Mouse (Mus musculus) lung, postnatal 36 days (tissue): ENCODE data around the gene Dab1.
A peak's percentile ranks its signal among the peaks of the same experiment; 100 is the strongest.

ENCODE experiments used
- DNase-seq: peaks from one replicate; pipeline ENCODE4 v3.0.0; 2022; ENCODE audit warnings: mixed read lengths

The Dab1 gene

GRCm38 (mm10) chr4:104637016-104637415, 1017.9 kb downstream of the Dab1 start:
- no peak for DNase-seq

DNA sequence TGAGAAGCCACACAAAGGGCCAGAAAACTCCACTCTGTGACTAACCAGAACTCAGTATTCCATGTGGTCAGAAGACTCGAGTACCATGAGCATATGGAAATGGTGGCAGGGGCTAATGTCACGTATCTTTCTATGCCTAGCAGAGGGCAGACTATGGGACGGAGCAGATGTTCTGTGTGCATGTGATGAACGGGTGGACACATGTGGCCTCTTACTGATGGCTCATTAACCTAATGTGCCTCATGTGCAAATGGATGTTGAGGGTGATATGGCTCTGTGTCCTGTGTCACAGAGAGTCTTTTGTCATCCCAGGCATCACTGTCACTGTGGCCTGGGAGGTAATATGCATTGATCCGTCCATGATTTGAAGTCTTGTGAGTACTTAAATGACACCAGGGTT, 1021.5 kb downstream of the Dab1 start:
- no peak for DNase-seq

DNA sequence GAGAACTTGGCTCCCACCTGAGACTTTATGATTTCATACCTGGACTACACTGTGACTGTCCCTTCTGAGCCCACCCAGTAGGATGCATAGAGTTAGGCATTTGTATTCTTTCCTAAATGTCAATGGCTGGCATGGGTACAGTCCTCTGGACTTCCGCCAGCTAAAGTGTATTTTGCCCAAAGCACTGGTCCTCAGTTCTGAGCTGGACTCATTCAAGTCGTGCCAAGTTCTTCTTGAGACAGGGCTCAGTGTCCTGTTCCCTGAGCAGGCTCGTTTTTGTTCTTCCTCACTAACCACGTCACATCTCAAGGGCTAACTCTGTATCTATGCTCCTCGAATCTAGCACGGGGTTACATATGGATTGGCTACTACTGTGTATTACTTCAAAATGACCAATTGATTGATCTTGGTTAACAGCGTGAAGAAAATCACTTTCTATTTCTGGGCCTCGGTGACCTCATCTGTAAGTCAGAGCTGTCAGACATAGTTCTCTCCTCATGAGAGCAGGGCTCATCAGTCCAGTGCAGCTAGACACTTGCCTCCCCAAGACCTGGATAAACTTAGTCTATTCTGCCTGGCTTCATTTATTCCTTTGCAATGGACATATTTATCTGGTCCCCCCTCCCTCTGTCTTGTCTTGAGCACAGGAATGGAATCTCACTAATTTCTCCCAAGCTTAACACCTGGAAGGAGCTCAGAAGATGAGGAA, 1023.8 kb downstream of the Dab1 start:
- DNase-seq: peak; percentile 31

- peak; percentile 32 for DNase-seq
These were observed 1024.6 kb downstream of the Dab1 start for GRCm38 (mm10) chr4:104643534-104644356.

DNA sequence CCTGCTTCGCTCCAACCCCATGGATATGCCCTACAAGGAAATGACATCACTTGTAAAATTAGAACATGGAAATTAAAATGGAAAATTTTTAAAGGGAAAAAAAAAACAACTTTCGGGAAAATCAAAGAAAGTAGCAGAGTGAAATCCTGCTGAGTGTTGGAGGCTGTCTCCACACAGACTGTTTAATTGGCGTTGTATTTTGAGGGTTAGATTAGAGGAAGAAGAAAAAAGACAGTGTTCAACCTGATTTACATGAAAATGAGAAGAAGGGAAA, 1025.1 kb downstream of the Dab1 start:
- no peak for DNase-seq

DNA sequence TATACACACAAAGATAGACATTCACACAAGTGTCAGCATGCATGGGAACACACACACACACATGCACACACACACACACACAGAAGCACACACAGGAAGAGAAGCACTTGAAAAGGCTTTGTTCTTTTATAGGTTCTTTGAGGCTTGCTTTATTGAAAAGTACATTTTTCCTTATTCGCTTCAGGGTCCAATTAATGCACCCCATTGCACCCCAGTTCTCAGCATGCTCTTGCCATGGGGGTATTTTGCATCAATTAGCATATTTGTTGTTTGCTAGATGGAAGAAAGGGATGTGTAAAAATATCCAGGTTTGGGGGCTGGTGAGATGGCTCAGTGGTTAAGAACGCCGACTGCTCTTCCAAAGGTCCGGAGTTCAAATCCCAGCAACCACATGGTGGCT, 1025.7 kb downstream of the Dab1 start:
- no peak for DNase-seq

GRCm38 (mm10) chr4:104651761-104652160, 1032.6 kb downstream of the Dab1 start:
- no peak for DNase-seq

GRCm38 (mm10) chr4:104656728-104657127, 1037.6 kb downstream of the Dab1 start:
- DNase-seq: no peak

GRCm38 (mm10) chr4:104662841-104663614, 1043.9 kb downstream of the Dab1 start:
- DNase-seq: no peak

GRCm38 (mm10) chr4:104665553-104665952, 1046.4 kb downstream of the Dab1 start:
- peak; percentile 66 for DNase-seq

DNA sequence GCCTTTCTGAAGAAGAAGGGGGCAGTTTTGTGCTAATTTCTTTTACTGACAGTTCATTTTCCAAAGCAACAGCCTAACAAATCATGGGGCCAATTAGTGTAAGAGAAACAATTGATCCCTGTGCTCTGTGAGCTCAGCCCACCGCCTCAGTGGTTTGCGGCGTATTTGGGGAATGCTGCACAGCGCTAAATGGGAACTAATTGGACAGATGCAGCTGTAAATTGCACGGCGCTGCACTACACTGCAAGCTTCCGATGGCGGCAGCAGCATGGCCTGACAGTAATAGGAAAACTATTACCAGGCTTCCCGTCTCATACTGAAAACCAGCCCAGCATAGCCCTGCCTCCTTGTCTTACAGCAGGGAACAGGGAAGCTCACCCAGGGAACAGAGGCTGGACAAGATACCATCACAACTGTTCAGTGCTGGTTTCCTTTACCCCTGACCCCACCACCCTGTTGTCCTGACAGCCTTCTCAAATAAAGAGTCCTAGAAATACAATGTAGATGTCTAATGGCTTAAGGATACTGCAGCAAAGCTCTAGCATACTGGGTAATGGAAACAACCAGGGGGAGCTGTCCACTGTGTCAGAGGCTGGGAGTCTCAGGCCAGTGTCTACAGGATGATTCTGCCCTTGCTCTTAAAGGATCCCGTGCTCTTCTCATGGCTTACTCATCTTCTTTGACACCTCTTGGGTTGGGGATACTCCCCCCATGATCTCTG, 1047.8 kb downstream of the Dab1 start:
- DNase-seq: no peak

GRCm38 (mm10) chr4:104668061-104668460, 1048.9 kb downstream of the Dab1 start:
- no peak for DNase-seq

DNA sequence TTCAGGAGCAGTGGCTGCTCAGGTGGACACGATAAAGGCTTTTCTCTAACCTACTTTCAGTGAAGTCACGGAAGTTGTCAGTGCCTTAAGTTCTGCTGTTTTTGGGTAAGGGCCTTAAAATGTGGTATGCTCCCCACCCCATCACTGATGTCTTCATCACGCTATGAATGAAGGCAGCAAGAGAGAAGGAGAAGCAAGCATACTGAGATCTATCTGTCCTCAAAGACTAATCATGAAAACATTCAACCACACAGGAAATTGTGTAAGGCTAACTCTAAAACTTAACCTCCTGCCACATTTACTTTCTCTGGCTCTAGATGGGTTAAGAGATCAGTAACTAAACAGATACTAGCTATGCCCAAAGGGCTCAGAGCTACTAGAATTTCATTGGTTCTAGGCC, 1050.2 kb downstream of the Dab1 start:
- DNase-seq: no peak

GRCm38 (mm10) chr4:104670741-104671140, 1051.6 kb downstream of the Dab1 start:
- DNase-seq: no peak

- no peak for DNase-seq
These were observed 1054.2 kb downstream of the Dab1 start for GRCm38 (mm10) chr4:104673317-104673716.

DNA sequence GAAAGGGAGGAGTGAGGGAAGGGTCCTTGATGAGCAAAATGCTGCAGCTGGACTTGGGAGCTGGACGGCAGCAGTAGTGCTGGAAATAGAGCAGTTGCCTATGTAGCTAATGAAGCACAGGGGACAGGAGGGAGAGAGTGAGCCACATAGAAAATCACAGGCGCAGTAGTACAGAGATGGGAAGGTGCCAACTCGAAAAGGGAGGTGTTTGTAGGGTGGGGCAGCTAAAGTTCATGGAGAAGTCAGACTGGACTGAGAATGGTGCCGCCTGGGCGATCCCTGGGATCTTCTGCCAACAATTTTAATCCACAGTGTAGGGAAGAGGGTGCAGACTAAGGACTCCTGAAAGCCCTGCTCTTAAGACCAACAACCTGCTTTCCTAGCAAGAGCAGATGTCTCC, 1055.5 kb downstream of the Dab1 start:
- DNase-seq: no peak

- DNase-seq: no peak
These were observed 1059.1 kb downstream of the Dab1 start for GRCm38 (mm10) chr4:104678234-104678633.

DNA sequence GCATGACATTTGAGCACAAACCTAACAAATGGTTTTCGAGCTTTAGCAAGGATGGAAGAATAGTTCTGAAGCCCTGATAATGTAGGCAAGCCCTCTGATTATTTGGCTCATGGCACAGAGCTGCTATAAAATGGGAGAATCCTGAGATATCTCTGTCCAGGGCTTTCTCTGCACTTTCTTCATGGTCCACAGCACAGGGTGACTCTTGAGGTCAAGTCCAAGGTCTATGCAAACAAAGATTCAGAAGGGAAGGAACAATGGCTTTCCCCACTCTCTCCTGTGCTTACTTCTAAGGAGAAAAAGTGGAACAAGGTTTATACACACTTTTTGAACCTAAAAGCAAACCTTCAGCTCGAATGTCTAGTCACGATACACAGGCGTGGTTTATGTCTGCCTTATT, 1061.3 kb downstream of the Dab1 start:
- no peak for DNase-seq

DNA sequence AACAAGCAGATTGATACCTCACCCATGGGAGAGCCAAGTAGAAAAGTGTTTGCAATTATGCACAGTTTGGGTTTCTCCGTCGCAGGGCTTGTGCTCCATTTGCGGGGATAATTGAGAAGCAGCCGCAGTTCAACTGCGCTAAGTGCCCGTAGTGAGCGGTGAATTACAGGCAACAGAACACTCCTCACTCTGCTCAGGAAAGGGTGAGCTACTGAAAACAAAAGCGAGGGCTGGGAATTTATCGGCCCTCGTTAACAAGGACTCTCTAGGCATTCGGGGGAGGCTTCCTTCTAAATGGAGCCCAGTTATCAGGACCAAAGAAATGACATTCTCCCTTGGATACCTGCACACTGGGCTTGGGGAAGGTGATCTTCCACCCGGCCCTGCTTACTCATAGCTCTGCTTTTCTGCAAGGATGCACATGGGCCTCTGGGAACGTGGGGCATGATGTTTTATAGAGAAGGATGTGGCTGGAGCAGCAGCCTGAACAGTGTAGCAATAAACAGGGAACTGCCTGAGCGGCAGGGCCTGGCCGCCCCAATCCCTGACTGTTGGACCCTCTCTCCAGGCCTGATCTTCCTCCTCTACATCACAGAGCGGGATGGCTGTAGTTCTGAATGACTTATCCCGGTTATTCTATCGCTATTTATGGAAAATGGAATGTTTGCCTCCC, 1067.1 kb downstream of the Dab1 start:
- no peak for DNase-seq

DNA sequence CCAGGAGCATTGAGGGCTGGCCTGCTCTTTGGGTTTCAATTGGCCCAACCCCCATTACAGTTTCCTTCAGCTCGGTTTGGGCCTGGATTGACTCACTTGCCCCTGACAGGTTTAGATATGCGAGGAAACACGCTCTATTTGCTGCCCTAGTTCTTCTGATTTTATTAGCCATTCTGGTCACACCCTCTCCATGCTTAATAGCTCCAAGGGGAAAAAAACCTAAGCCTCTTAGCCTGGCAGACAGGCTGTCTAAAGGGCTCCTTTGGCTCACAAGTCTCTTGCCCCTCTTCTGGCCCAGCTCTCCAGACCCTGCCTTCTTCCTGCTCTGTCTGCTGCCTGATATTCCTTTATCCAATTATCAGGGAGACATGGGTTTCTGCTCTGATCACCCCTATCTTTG, 1069.9 kb downstream of the Dab1 start:
- no peak for DNase-seq

DNA sequence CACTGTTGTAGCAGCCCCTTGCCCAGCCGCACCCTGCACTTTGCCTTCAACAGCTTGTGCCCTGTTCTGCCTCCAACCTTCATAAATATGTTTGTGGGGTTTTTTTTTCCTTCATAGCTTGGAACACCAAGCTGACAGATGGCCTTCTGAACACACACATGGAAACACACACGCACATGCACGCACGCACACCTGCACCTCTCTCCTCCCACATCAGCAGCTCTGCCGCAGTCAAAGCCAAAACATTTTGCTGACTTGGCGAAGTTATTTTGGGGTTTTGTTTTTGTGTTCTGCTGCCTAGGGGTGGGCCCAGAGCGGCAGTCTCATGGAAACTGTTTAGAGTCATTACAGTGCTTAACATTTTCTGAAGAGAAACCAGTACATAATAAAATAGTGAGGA, 1071.9 kb downstream of the Dab1 start:
- DNase-seq: no peak

GRCm38 (mm10) chr4:104694188-104694587, 1075.0 kb downstream of the Dab1 start:
- DNase-seq: no peak

- no peak for DNase-seq
These were observed 1077.4 kb downstream of the Dab1 start for GRCm38 (mm10) chr4:104696522-104696921.
